Mouse (Mus musculus) neural tube, embryonic 11.5 days (tissue): ENCODE measurements at regions not wholly inside any gene's neighbourhood (a gene's known extent, or its start where the extent isn't known, plus 50 kb on each side); places are given as distances from the start of the nearest gene placed in this dataset.

Source experiments
- ATAC-seq: fragments of 200-750 bp; cut with Nextera tagmentation; 2 replicates; pipeline ENCODE4 v1.8.0; 2017; ENCODE audit warnings: moderate number of reproducible peaks, mild to moderate bottlenecking, moderate TSS enrichment, moderate library complexity; ENCODE audit not compliant: insufficient read depth, low FRiP score, low TSS enrichment
- DNase-seq: peaks from one replicate; pipeline ENCODE4 v3.0.0-alpha.2; 2015; ENCODE audit warnings: low spot score
- H3K27ac ChIP-seq: fragments of 300-500 bp; sonication (generic); 2 replicates; pipeline ENCODE4 v1.5.1; 2014; ENCODE audit warnings: low read depth, mild to moderate bottlenecking, low read length
- H3K27me3 ChIP-seq: fragments of 300-500 bp; sonication (generic); 2 replicates; pipeline ENCODE4 v1.6.1; 2014; ENCODE audit warnings: mild to moderate bottlenecking, low read length, mixed read lengths; ENCODE audit not compliant: control insufficient read depth, insufficient read depth
- H3K36me3 ChIP-seq: fragments of 300-500 bp; sonication (generic); 2 replicates; pipeline ENCODE4 v1.6.1; 2014; ENCODE audit warnings: mild to moderate bottlenecking, low read length, moderate library complexity, mixed read lengths; ENCODE audit not compliant: control insufficient read depth, insufficient read depth
- H3K4me1 ChIP-seq: fragments of 300-500 bp; sonication (generic); 2 replicates; pipeline ENCODE4 v1.6.1; 2014; ENCODE audit warnings: low read length, mixed read lengths; ENCODE audit not compliant: control insufficient read depth, insufficient read depth
- H3K4me2 ChIP-seq: fragments of 300-500 bp; sonication (generic); 2 replicates; pipeline ENCODE4 v1.6.1; 2014; ENCODE audit warnings: low read depth, mild to moderate bottlenecking, moderate library complexity
- H3K4me3 ChIP-seq: fragments of 300-500 bp; sonication (generic); 2 replicates; pipeline ENCODE4 v1.5.1; 2014; ENCODE audit warnings: low read depth, low read length
- H3K9ac ChIP-seq: fragments of 300-500 bp; sonication (generic); 2 replicates; pipeline ENCODE4 v1.6.1; 2014; ENCODE audit warnings: mild to moderate bottlenecking, low read length
- H3K9me3 ChIP-seq: fragments of 300-500 bp; sonication (generic); 2 replicates; pipeline ENCODE4 v1.6.1; 2016; ENCODE audit warnings: low read length; ENCODE audit not compliant: control insufficient read depth
- WGBS: fragments of 180-500 bp; shearing (Covaris S2); extraction: QIAGEN DNeasy Blood & Tissue Kit; methylation state at CpG from one replicate; pipeline ENCODE4 v1.1.7; 2014; 5-methylcytosine and 5-hydroxymethylcytosine counted together

DNA sequence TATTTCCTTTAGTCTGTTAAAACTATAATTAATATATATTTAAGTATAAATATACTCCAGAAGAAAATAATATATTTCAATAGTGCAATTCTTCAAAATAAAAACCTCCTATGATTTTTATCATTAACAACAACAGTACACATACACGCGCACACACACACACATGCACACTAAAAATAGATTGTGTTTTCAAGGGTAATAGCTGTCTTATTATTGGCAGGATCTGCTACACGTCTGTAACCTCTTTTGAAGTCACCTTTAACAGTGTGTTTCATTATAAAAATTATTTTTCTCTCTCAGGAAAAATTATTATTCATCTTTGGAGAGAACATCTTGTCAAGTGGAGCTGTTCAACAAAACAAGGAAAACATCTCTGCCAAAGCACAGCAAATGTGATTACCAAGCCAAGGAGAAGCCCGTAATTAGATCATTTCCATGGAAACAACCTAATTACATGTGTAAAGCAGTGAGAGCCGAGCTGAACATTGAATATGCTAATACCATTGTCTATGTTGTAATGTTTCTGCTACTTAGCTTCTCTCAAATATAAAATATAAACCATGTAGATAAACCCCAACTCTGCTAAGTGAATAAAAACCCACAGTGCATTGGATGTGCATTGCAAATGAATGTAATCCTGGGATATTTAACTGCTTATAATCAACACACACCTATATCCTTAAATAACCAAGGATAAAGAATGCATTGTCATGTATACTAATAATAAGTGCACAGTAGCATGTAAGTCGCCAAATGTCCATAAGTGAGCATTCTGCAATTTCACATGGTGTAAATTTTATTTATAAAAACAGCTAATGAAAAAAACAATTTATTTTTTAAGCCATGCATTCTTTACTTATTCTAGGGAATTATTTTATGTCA is 719.4 kb upstream of the Tbl1xr1 start:
- no peak for ATAC-seq

DNA sequence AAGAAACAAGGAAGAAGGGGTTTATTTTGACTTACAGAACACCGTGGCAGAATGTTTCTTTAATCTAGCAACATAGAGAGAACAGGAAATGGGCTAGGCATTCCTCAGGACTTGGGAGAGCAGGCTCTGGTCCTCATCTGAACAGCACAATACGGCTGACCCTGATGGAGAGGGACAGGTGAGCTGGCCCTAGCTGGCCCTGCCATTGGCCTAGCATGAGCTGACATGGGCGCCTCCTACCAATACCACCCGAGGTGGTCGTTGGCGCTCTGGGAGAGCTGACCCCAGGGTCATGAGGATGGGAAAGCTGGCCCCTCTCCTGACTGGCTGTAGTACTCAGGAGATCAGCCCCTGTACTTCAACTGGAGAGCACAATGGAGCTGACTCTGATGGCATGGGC is 718.4 kb upstream of the Tbl1xr1 start:
- ATAC-seq (no peak), DNase-seq (no peak)
- 85% methylated on average over 6 of the region's 6 CpGs for WGBS
- Histone ChIP-seq H3K9me3 (no peaks in the 10 kb centered on the region), H3K4me1 (no peaks in the 10 kb centered on the region), H3K27ac (no peak overlapping the region), H3K9ac (no peak overlapping the region), H3K27me3 (no peaks in the 10 kb centered on the region), H3K4me3 (no peak overlapping the region), H3K4me2 (no peak overlapping the region), H3K36me3 (no peaks in the 10 kb centered on the region)

More for the DNA sequence above, 719.4 kb upstream of the Tbl1xr1 start:
- no peaks in the 10 kb centered on the region for H3K27me3 ChIP-seq
- no peak overlapping the region for H3K27ac ChIP-seq
- H3K4me1 ChIP-seq = no peaks in the 10 kb centered on the region
- DNase-seq = no peak
- H3K9me3 ChIP-seq = no peaks in the 10 kb centered on the region
- no peak overlapping the region for H3K4me2 ChIP-seq
- WGBS = 79% methylated on average over 6 of the region's 6 CpGs
- H3K9ac ChIP-seq = no peak overlapping the region
- no peak overlapping the region for H3K4me3 ChIP-seq
- H3K36me3 ChIP-seq = no peaks in the 10 kb centered on the region

DNA sequence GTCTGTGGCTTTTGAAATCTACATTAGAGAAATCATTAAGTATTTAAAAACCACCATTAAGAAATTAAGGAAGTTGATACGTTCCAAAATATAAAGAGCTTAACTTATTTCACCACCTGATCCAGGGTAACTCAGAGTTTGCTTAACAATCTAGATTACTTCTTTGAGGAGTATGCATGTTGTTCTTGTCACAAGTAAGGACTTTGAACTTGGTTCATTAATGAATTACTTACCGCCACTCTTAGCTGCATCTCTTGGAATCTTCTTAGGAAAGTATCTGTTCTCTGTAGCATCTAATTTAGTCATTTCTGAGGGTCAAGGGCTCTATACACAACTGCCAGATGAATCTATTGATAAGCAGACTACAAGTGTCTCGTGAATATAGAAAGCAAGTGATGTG is 715.4 kb upstream of the Tbl1xr1 start:
- ATAC-seq = no peak
- no peak for DNase-seq
- no peaks in the 10 kb centered on the region for H3K9me3 ChIP-seq
- no peak overlapping the region for H3K27ac ChIP-seq
- 89% methylated on average over 3 of the region's 3 CpGs for WGBS
- H3K4me2 ChIP-seq = no peak overlapping the region
- H3K9ac ChIP-seq = no peak overlapping the region
- H3K36me3 ChIP-seq = no peaks in the 10 kb centered on the region
- H3K4me1 ChIP-seq = no peaks in the 10 kb centered on the region
- H3K27me3 ChIP-seq = no peaks in the 10 kb centered on the region
- no peak overlapping the region for H3K4me3 ChIP-seq

DNA sequence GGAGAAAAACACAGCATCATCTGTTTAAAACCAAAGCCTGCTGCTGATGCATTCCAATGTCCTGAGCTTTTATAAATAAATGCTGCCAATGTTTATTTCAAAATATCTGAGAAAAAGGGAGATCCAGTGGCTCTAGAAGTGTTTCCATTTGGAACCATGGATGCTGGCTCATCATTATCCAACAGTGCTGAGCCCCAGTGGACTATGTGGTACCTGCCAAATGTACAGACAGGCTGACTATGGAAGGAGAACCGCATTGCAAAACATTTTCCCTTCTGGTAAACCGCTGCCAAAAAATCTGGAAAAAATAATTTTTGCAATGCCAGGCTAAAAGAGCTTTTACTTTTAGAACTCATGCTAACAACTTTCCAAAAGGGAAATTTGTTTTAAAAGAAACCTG is 696.6 kb upstream of the Tbl1xr1 start:
- no peak overlapping the region for H3K4me2 ChIP-seq
- no peak for DNase-seq
- no peaks in the 10 kb centered on the region for H3K4me1 ChIP-seq
- no peak for ATAC-seq
- WGBS = 95% methylated on average over 2 of the region's 2 CpGs
- H3K4me3 ChIP-seq = no peak overlapping the region
- H3K27ac ChIP-seq = no peak overlapping the region
- H3K27me3 ChIP-seq = no peaks in the 10 kb centered on the region
- H3K9me3 ChIP-seq = no peaks in the 10 kb centered on the region
- no peaks in the 10 kb centered on the region for H3K36me3 ChIP-seq
- no peak overlapping the region for H3K9ac ChIP-seq

DNA sequence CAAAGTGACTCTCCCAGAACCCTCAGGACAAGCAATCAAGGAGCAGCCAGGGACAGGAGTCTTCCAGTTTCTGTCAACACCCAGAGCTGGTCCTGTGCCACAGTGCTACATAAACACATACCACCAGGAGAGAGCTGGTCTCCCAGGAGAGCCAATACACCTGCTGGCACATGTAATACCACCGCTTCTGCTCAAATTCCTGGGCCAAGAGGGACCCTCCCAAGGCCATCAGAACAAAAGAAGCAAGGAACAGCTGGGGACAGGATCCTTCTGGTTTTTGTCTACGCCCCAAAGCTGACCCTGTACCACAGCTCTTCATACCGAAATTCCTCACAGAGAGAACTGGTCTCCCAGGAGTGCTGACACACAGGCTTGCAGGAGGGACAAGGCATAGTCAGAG is 695.4 kb upstream of the Tbl1xr1 start:
- no peak overlapping the region for H3K4me3 ChIP-seq
- no peaks in the 10 kb centered on the region for H3K36me3 ChIP-seq
- H3K4me1 ChIP-seq = no peaks in the 10 kb centered on the region
- DNase-seq = no peak
- H3K9ac ChIP-seq = no peak overlapping the region
- no peaks in the 10 kb centered on the region for H3K27me3 ChIP-seq
- H3K9me3 ChIP-seq = no peaks in the 10 kb centered on the region
- 66% methylated on average over 3 of the region's 3 CpGs for WGBS
- no peak overlapping the region for H3K27ac ChIP-seq
- no peak for ATAC-seq
- no peak overlapping the region for H3K4me2 ChIP-seq

DNA sequence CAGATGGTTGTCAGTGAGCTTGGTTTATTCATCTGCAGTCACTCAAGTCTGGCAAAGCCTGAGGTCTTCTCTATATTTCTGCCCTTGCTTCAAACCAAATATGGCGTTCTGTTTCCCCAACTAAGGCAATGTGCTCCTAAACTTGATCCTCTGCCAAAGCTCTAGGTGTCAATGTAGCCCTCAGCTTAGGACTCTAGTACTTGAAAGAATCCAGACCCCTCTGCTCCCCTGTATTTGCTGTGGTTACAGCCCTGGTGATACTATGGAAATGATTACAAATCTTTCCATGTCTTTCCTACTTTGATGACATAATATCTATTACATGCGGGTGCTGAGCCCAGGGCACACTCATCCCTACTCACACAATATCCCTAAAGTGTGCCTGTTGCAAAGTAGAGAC is 672.9 kb upstream of the Tbl1xr1 start:
- H3K4me1 ChIP-seq = no peaks in the 10 kb centered on the region
- no peak overlapping the region for H3K27ac ChIP-seq
- no peak overlapping the region for H3K4me2 ChIP-seq
- WGBS = 91% methylated on average over 2 of the region's 2 CpGs
- no peak for ATAC-seq
- H3K9me3 ChIP-seq = no peaks in the 10 kb centered on the region
- H3K36me3 ChIP-seq = no peaks in the 10 kb centered on the region
- H3K27me3 ChIP-seq = no peaks in the 10 kb centered on the region
- H3K9ac ChIP-seq = no peak overlapping the region
- DNase-seq = no peak
- H3K4me3 ChIP-seq = no peak overlapping the region

DNA sequence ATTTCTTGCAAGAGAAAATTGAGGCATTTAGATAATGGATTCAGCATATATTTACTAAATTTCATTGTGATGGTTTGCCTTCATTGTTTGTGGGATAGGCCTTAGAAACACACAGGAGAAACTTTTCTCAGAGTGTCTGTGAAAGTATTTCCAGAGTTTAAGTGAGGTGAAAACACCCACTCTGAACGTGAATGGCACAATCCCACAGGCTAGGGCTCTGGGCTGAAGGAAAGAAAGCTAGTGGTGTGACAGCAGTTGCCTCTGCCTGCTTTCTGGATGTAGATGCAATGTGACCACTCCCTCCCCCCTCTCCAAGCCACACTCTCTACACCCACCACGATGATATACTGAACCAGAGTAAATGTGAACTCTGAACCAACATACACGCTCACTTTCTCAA is 672.4 kb upstream of the Tbl1xr1 start:
- Histone ChIP-seq H3K4me2 (no peak overlapping the region), H3K36me3 (no peaks in the 10 kb centered on the region), H3K27me3 (no peaks in the 10 kb centered on the region), H3K9me3 (no peaks in the 10 kb centered on the region), H3K4me3 (no peak overlapping the region), H3K9ac (no peak overlapping the region), H3K27ac (no peak overlapping the region), H3K4me1 (no peaks in the 10 kb centered on the region)
- ATAC-seq (no peak), DNase-seq (no peak)
- 72% methylated on average over 3 of the region's 3 CpGs for WGBS

DNA sequence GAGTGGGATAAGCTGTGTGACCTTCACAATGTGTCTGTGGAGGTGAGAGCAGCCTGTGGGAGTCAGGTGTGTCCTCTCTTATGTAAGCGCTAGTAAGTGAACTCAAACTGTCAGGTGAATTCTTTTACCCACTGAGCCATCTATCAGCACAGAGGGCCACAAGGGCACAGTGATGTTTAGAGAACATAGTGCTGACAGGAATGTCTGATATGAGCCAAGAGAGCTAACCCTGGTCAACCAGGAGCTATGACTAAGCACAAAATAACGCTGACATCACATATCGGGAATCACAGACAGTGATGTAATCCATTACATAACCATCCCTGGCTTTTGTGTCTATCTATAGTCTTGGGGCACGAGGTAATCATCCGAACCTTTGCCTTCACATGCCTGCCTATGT is 669.4 kb upstream of the Tbl1xr1 start:
- H3K27ac ChIP-seq = no peak overlapping the region
- no peaks in the 10 kb centered on the region for H3K27me3 ChIP-seq
- no peak overlapping the region for H3K4me3 ChIP-seq
- 93% methylated on average over 5 of the region's 5 CpGs for WGBS
- DNase-seq = no peak
- H3K4me2 ChIP-seq = no peak overlapping the region
- ATAC-seq = no peak
- no peak overlapping the region for H3K9ac ChIP-seq
- no peaks in the 10 kb centered on the region for H3K9me3 ChIP-seq
- no peaks in the 10 kb centered on the region for H3K36me3 ChIP-seq
- no peaks in the 10 kb centered on the region for H3K4me1 ChIP-seq

DNA sequence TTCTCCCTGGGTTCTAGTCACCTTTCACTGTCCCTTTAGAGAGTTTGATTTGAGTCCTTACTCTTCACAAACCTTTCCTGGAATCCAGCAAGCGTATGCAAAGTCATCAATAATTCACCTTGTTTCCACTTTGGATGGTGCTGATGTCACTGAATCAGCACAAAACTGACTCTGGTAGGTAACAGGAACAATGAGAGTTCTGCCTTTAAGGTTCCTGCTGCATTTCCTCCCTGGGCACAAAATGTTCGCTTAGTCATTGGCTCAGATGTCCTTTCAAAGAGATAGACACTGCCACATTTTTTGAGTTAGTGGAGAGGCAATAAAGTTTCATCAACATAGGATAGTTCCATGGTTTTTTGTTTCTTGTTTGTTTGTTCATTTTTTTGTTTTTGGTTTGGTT is 664.4 kb upstream of the Tbl1xr1 start:
- no peak overlapping the region for H3K9ac ChIP-seq
- no peaks in the 10 kb centered on the region for H3K4me1 ChIP-seq
- H3K4me3 ChIP-seq = no peak overlapping the region
- DNase-seq = no peak
- H3K9me3 ChIP-seq = no peaks in the 10 kb centered on the region
- no peaks in the 10 kb centered on the region for H3K36me3 ChIP-seq
- H3K27ac ChIP-seq = no peak overlapping the region
- 89% methylated on average over 2 of the region's 2 CpGs for WGBS
- no peak overlapping the region for H3K4me2 ChIP-seq
- H3K27me3 ChIP-seq = no peaks in the 10 kb centered on the region
- no peak for ATAC-seq
